Mouse (Mus musculus) urinary bladder, postnatal 14 days (tissue): Measurements from ENCODE around the gene Aplnr.

Experiments
- DNase-seq: peaks from one replicate; pipeline ENCODE4 v3.0.0; 2021; ENCODE audit warnings: low spot score

Gene Aplnr

GRCm38 (mm10) chr2:85187582-85188151 lies 51.6 kb downstream of the Aplnr start:
- no peak for DNase-seq
